Mouse (Mus musculus) liver, adult 2 months (tissue): ENCODE data around the gene Tspan10.

Source experiments
- CTCF ChIP-seq: fragments of 200-500 bp; IDR thresholded peaks from 2 replicates; pipeline ENCODE4 v1.5.1; 2011; ENCODE audit warnings: low read depth, low read length, control low read depth
- POLR2A ChIP-seq: fragments of 200-500 bp; IDR thresholded peaks from 2 replicates; pipeline ENCODE4 v1.6.1; 2011; ENCODE audit warnings: low read length, control low read depth; ENCODE audit not compliant: insufficient read depth; ENCODE audit errors: extremely low read depth

DNA sequence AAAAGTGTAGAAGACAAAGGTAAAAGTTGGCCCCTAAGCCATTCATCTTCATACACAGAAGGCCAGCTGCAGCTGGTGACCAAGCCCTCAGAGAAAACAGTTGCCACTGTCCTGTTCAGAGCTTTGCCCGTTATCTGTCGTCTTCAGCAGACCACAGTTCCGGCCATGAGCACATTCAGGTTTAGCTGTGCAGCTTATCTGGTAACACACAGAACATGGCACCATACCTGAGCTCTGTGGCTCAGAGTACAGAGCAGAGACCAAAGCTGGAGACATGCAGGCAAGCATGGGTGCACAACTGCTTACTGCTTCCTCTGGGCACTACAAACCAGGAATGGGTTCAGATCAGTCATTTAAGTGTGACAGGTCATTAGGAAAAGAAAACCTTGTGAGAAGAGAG, 36.6 kb upstream of the Tspan10 start:
- TF ChIP-seq CTCF, result no peak
- no peak for TF ChIP-seq POLR2A
